In genomic region chr17:4474350-4474749, GRCm38 (mm10) we compare ENCODE assay signal across 24 mouse cellular contexts.
DNase-seq lines count a peak whose midpoint lies in the region; ATAC-seq lines count a peak whose summit lies in the region.
"Had no signal": no experiment of that assay in that cellular context is flagged by ENCODE, and none has a peak within 500 bp of the region (broad histone marks: within the 10 kb centered on the region; RNA-seq: fewer than 3 reads in every experiment).

No protein-coding gene starts in this region.

- H3K4me3 ChIP-seq in hindbrain, embryonic 12.5 days = no peak overlapping the region
- no peak overlapping the region for H3K4me3 ChIP-seq in hindbrain, embryonic 16.5 days (ENCODE audit: low read length)
- H3K4me3 ChIP-seq in midbrain, embryonic 16.5 days (ENCODE audit: low read depth, low read length) = no peak overlapping the region
- H3K4me3 ChIP-seq in midbrain, embryonic 14.5 days (replicated peaks; ENCODE audit: low read depth, low read length) = no peak overlapping the region
- no peak overlapping the region for H3K4me3 ChIP-seq in heart, embryonic 10.5 days
- H3K4me3 ChIP-seq: embryonic facial prominence, embryonic 15.5 days; erythroblast, embryonic 14.5 days; forebrain, embryonic 10.5 days; gastrocnemius, adult 2 months; hindbrain, embryonic 13.5 days had no signal

- no peaks in the 10 kb centered on the region for H3K4me1 ChIP-seq in hindbrain, embryonic 12.5 days
- peaks cover 2% of the 10 kb centered on the region; the same call in 1 of the 2 replicates for H3K4me1 ChIP-seq in hindbrain, embryonic 16.5 days (ENCODE audit: control insufficient read depth, insufficient read depth, low read depth, low read length)
- peaks cover 9% of the 10 kb centered on the region for H3K4me1 ChIP-seq in midbrain, embryonic 16.5 days (ENCODE audit: control insufficient read depth, insufficient read depth, low read length)
- no peaks in the 10 kb centered on the region for H3K4me1 ChIP-seq in midbrain, embryonic 14.5 days (ENCODE audit: control insufficient read depth, insufficient read depth, low read length)
- peaks cover 10% of the 10 kb centered on the region; the same call in 1 of the 2 replicates for H3K4me1 ChIP-seq in heart, embryonic 10.5 days
- H3K4me1 ChIP-seq: embryonic facial prominence, embryonic 15.5 days; hindbrain, embryonic 13.5 days had no signal

- H3K36me3 ChIP-seq in hindbrain, embryonic 12.5 days = no peaks in the 10 kb centered on the region
- H3K36me3 ChIP-seq in hindbrain, embryonic 16.5 days (ENCODE audit: control insufficient read depth, insufficient read depth, low read length) = no peaks in the 10 kb centered on the region
- H3K36me3 ChIP-seq in midbrain, embryonic 16.5 days (ENCODE audit: control insufficient read depth, insufficient read depth, low read length) = no peaks in the 10 kb centered on the region
- H3K36me3 ChIP-seq in midbrain, embryonic 14.5 days (ENCODE audit: control insufficient read depth, insufficient read depth, low read length) = no peaks in the 10 kb centered on the region
- H3K36me3 ChIP-seq in heart, embryonic 10.5 days = no peaks in the 10 kb centered on the region
- H3K36me3 ChIP-seq: embryonic facial prominence, embryonic 15.5 days; forebrain, embryonic 10.5 days; G1E; hindbrain, embryonic 13.5 days had no signal

- no peaks in the 10 kb centered on the region for H3K9me3 ChIP-seq in hindbrain, embryonic 12.5 days (replicated peaks)
- no peaks in the 10 kb centered on the region for H3K9me3 ChIP-seq in hindbrain, embryonic 16.5 days (ENCODE audit: control insufficient read depth, low read length)
- H3K9me3 ChIP-seq in midbrain, embryonic 16.5 days (replicated peaks; ENCODE audit: control insufficient read depth, low read length, poor library complexity, severe bottlenecking) = no peaks in the 10 kb centered on the region
- H3K9me3 ChIP-seq in midbrain, embryonic 14.5 days (ENCODE audit: control insufficient read depth, low read length) = no peaks in the 10 kb centered on the region
- H3K9me3 ChIP-seq in heart, embryonic 10.5 days = no peaks in the 10 kb centered on the region
- H3K9me3 ChIP-seq: embryonic facial prominence, embryonic 15.5 days; forebrain, embryonic 10.5 days; G1E; hindbrain, embryonic 13.5 days had no signal

- no peaks in the 10 kb centered on the region for H3K27me3 ChIP-seq in hindbrain, embryonic 12.5 days
- no peaks in the 10 kb centered on the region for H3K27me3 ChIP-seq in hindbrain, embryonic 16.5 days (replicated peaks; ENCODE audit: control insufficient read depth, insufficient read depth, low read length)
- no peaks in the 10 kb centered on the region for H3K27me3 ChIP-seq in midbrain, embryonic 16.5 days (ENCODE audit: control insufficient read depth, insufficient read depth, low read depth, low read length)
- H3K27me3 ChIP-seq in midbrain, embryonic 14.5 days (ENCODE audit: control insufficient read depth, insufficient read depth, low read length) = no peaks in the 10 kb centered on the region
- no peaks in the 10 kb centered on the region for H3K27me3 ChIP-seq in heart, embryonic 10.5 days (ENCODE audit: insufficient read depth, poor library complexity, severe bottlenecking)
- H3K27me3 ChIP-seq: embryonic facial prominence, embryonic 15.5 days; hindbrain, embryonic 13.5 days had no signal

- no peak for ATAC-seq in hindbrain, embryonic 12.5 days (ENCODE audit: low FRiP score)
- no peak for ATAC-seq in hindbrain, embryonic 16.5 days
- no peak for ATAC-seq in midbrain, embryonic 16.5 days
- ATAC-seq in midbrain, embryonic 14.5 days (ENCODE audit: low FRiP score, low TSS enrichment) = no peak
- ATAC-seq: CD4-positive, CD25-positive, alpha-beta regulatory T cell, adult 4 months; forebrain, embryonic 14.5 days had no signal

- 78% methylated on average over 5 of the region's 5 CpGs for WGBS in hindbrain, embryonic 12.5 days
- 70% methylated on average over 5 of the region's 5 CpGs for WGBS in hindbrain, embryonic 16.5 days
- 59% methylated on average over 5 of the region's 5 CpGs for WGBS in midbrain, embryonic 16.5 days
- 66% methylated on average over 5 of the region's 5 CpGs for WGBS in midbrain, embryonic 14.5 days
- whole genome bisulfite sequencing in heart, embryonic 10.5 days = 49% methylated on average over 5 of the region's 5 CpGs

- DNase-seq in midbrain, embryonic 14.5 days = no peak
- DNase-seq in c-Kit-positive CD71-positive TER-119-positive erythroid progenitor cells, embryonic 14.5 days (ENCODE audit: low spot score) = peak; percentile 6
- DNase-seq in layer of hippocampus, adult 8-10 months (ENCODE audit: low spot score in 2 of 2) = no peak
- DNase-seq in heart, embryonic 10.5 days (ENCODE audit: low spot score) = no peak
- DNase-seq: adrenal gland, adult 8-10 months; adrenal gland, postnatal 36 days; B cell, adult 2 months; cerebellum, adult 18-20 months; cerebellum, adult 9-11 months; cerebellum, postnatal 36 days; gastrocnemius, adult 2 months; gastrocnemius, postnatal 25 days; heart, postnatal 10 days; heart, postnatal 4 days had no signal

- no peak overlapping the region for H3K4me2 ChIP-seq in hindbrain, embryonic 12.5 days (replicated peaks)
- H3K4me2 ChIP-seq in hindbrain, embryonic 16.5 days (ENCODE audit: low read length) = no peak overlapping the region
- H3K4me2 ChIP-seq in midbrain, embryonic 16.5 days (ENCODE audit: low read length) = no peak overlapping the region
- no peak overlapping the region for H3K4me2 ChIP-seq in midbrain, embryonic 14.5 days (ENCODE audit: low read length)
- H3K4me2 ChIP-seq: embryonic facial prominence, embryonic 15.5 days; hindbrain, embryonic 13.5 days had no signal

- 0 out of 2 replicates have a peak overlapping the region, but pooled peaks have one; percentile 7 for H3K27ac ChIP-seq in hindbrain, embryonic 12.5 days
- no peak overlapping the region for H3K27ac ChIP-seq in hindbrain, embryonic 16.5 days (ENCODE audit: low read depth, low read length)
- no peak overlapping the region; the same call in 1 of the 2 replicates for H3K27ac ChIP-seq in midbrain, embryonic 16.5 days (ENCODE audit: low read length)
- no peak overlapping the region for H3K27ac ChIP-seq in midbrain, embryonic 14.5 days (replicated peaks; ENCODE audit: low read depth, low read length)
- no peak overlapping the region for H3K27ac ChIP-seq in heart, embryonic 10.5 days
- H3K27ac ChIP-seq: embryonic facial prominence, embryonic 15.5 days; forebrain, embryonic 10.5 days; gastrocnemius, adult 2 months; hindbrain, embryonic 13.5 days had no signal

- H3K9ac ChIP-seq in hindbrain, embryonic 12.5 days = no peak overlapping the region
- H3K9ac ChIP-seq in hindbrain, embryonic 16.5 days (ENCODE audit: low read depth, low read length) = no peak overlapping the region
- H3K9ac ChIP-seq in midbrain, embryonic 16.5 days (ENCODE audit: low read depth, low read length) = peak overlapping the region; percentile 20; the same call in 1 of the 2 replicates
- no peak overlapping the region for H3K9ac ChIP-seq in midbrain, embryonic 14.5 days (replicated peaks; ENCODE audit: low read length)
- H3K9ac ChIP-seq: embryonic facial prominence, embryonic 15.5 days; hindbrain, embryonic 13.5 days had no signal
